Mouse (Mus musculus) stomach, embryonic 15.5 days (tissue): ENCODE results near the gene Schip1. TPM values are rescaled to one million over a fixed set of nuclear protein-coding genes. Genes with fewer than 3 reads are reported as not detected.

Experiments
- ATAC-seq: fragments of 200-750 bp; cut with Nextera tagmentation; 2 replicates; pipeline ENCODE4 v1.8.0; 2017; ENCODE audit warnings: low read depth, moderate number of reproducible peaks, moderate TSS enrichment; ENCODE audit not compliant: insufficient read depth, low FRiP score
- H3K27ac ChIP-seq: fragments of 300-500 bp; sonication (generic); 2 replicates; pipeline ENCODE4 v1.5.1; 2015; ENCODE audit warnings: mild to moderate bottlenecking, inconsistent platforms
- H3K27me3 ChIP-seq: fragments of 300-500 bp; sonication (generic); replicated peaks from 2 replicates; pipeline ENCODE4 v1.6.1; 2015; ENCODE audit warnings: inconsistent platforms
- H3K36me3 ChIP-seq: fragments of 300-500 bp; sonication (generic); 2 replicates; pipeline ENCODE4 v1.6.1; 2015; ENCODE audit warnings: inconsistent platforms
- H3K4me1 ChIP-seq: fragments of 300-500 bp; sonication (generic); 2 replicates; pipeline ENCODE4 v1.6.1; 2015; ENCODE audit warnings: inconsistent platforms
- H3K4me2 ChIP-seq: fragments of 300-500 bp; sonication (generic); 2 replicates; pipeline ENCODE4 v1.6.1; 2015; ENCODE audit warnings: mild to moderate bottlenecking, inconsistent platforms
- H3K4me3 ChIP-seq: fragments of 300-500 bp; sonication (generic); replicated peaks from 2 replicates; pipeline ENCODE4 v1.5.1; 2015; ENCODE audit warnings: inconsistent platforms
- H3K9ac ChIP-seq: fragments of 300-500 bp; sonication (generic); 2 replicates; pipeline ENCODE4 v1.6.1; 2015; ENCODE audit warnings: inconsistent platforms
- H3K9me3 ChIP-seq: fragments of 300-500 bp; sonication (generic); 2 replicates; pipeline ENCODE4 v1.6.1; 2016; ENCODE audit warnings: inconsistent platforms
- WGBS: fragments of 180-500 bp; shearing (Covaris S2); methylation state at CpG from one replicate; pipeline ENCODE4 v1.1.7; 2015; 5-methylcytosine and 5-hydroxymethylcytosine counted together
- polyA plus RNA-seq: library from polyadenylated mRNA; unstranded; fragments of >200 nt; fragmentation: Nextera tagmentation; extraction: Ambion mirVana; gene quantifications from 2 replicates; pipeline ENCODE4 v1.2.1, GENCODE M21; 2015

Gene Schip1
- polyA plus RNA-seq, result 49.4 and 50.1 TPM in 2 replicates

DNA sequence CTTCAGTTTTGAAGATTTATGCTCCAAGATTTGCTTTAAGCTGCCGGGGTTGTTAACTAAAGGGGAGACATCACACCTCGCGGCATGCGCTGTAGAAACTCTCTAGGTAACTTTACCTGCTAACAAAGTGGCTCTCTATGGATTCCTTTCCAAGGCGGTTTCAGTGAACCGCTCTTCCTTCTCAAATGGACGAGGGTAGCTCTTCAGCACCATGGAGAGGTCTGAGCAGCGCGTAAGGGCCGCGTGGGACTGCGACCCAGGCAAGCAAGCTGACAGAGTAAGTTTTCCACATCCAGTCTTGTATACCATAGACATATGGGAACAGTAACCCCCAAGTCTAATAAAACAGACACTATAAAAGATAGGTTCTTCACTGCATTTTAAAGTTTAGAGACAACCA lies at the start of gene Schip1:
Schip1 (plus strand) TSS at position 72 of the 400 bp plus-strand sequence.
- WGBS, result 26% methylated on average over 12 of the region's 12 CpGs
- no peak within 1 kb of the TSS for H3K4me2 ChIP-seq
- H3K9me3 ChIP-seq, result no peaks in the 10 kb centered on the region
- no peaks in the 10 kb centered on the region for H3K36me3 ChIP-seq
- ATAC-seq, result no peak
- no peak within 1 kb of the TSS for H3K4me3 ChIP-seq
- H3K4me1 ChIP-seq, result no peaks in the 10 kb centered on the region
- H3K9ac ChIP-seq, result no peak within 1 kb of the TSS
- H3K27ac ChIP-seq, result no peak within 1 kb of the TSS
- no peaks in the 10 kb centered on the region for H3K27me3 ChIP-seq

DNA sequence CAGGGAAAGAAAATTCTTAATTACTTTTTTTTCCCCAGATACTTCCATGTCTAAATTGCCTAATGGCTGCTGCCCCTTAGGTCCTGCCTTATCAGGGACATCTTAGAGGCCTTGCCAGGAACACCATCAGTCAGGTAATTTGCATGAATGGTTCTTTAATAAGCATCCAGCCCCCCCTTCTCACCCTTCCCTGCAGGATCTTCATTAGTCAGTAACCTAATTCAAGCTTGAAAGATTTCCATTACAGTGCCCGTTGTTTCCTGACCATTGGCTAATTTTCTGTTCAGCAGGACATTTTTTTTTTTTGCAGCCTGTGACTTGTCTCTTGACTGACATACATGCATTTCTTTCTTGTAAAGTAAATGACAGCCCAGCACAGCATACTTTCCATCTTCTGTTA lies 48.8 kb upstream of the Schip1 start:
- Histone ChIP-seq H3K36me3 (no peaks in the 10 kb centered on the region), H3K4me2 (no peak overlapping the region), H3K9ac (no peak overlapping the region), H3K4me3 (no peak overlapping the region), H3K27ac (no peak overlapping the region), H3K27me3 (no peaks in the 10 kb centered on the region), H3K9me3 (no peaks in the 10 kb centered on the region), H3K4me1 (no peaks in the 10 kb centered on the region)
- WGBS, result 60% methylated on average over 1 of the region's 1 CpGs
- ATAC-seq, result no peak

GRCm38 (mm10) chr3:68019401-68019800 lies 45.2 kb upstream of the Schip1 start:
- Histone ChIP-seq H3K4me3 (no peak overlapping the region), H3K36me3 (no peaks in the 10 kb centered on the region), H3K27me3 (no peaks in the 10 kb centered on the region), H3K4me1 (no peaks in the 10 kb centered on the region), H3K9ac (no peak overlapping the region), H3K4me2 (no peak overlapping the region), H3K9me3 (no peaks in the 10 kb centered on the region), H3K27ac (no peak overlapping the region)
- 55% methylated on average over 4 of the region's 4 CpGs for WGBS
- ATAC-seq, result no peak

DNA sequence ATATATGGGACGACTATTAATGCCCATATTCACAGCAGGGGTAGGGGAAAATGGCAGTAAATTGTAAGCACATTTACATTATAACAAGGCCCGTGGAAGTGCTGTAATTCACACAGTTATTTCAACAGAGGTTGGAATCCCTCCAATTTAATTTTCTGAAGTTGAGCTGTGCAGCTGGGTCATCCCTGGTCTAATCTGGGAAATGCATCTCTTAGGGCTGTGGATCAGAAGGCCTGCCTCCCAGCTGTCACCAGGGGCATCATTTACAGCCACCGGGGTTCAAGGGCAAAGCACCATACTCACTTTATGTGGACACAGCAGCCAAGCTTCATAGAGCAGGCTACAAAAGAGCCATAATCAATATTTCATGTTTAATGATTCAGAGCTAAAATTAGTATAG lies 28.5 kb upstream of the Schip1 start:
- no peaks in the 10 kb centered on the region for H3K27me3 ChIP-seq
- no peaks in the 10 kb centered on the region for H3K36me3 ChIP-seq
- H3K4me3 ChIP-seq, result no peak overlapping the region
- no peak overlapping the region for H3K9ac ChIP-seq
- H3K4me2 ChIP-seq, result no peak overlapping the region
- no peaks in the 10 kb centered on the region for H3K9me3 ChIP-seq
- H3K27ac ChIP-seq, result no peak overlapping the region
- 51% methylated on average over 3 of the region's 3 CpGs for WGBS
- H3K4me1 ChIP-seq, result no peaks in the 10 kb centered on the region
- no peak for ATAC-seq

DNA sequence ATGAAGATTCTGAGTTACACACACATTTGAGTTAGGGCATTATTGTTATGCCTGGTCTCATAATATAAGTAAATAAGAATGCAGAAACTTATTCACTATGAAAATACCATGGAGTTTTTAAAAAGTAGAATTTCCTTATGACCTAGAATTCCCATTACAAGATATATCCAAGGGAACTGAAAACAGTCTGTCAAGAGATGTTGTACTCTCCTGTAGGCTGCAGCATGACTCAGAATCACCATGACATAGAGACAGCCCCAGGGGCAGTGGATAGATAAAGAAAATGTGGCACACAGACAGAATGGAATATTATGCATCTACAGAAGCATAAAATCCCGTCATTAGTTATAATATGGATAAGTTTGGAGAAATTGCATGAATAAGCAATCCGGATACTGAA lies 21.7 kb upstream of the Schip1 start:
- Histone ChIP-seq H3K27me3 (no peaks in the 10 kb centered on the region), H3K4me2 (no peak overlapping the region), H3K9ac (no peak overlapping the region), H3K4me1 (no peaks in the 10 kb centered on the region), H3K36me3 (no peaks in the 10 kb centered on the region), H3K27ac (no peak overlapping the region), H3K9me3 (no peaks in the 10 kb centered on the region), H3K4me3 (no peak overlapping the region)
- ATAC-seq, result no peak
- WGBS, result 86% methylated on average over 2 of the region's 2 CpGs

DNA sequence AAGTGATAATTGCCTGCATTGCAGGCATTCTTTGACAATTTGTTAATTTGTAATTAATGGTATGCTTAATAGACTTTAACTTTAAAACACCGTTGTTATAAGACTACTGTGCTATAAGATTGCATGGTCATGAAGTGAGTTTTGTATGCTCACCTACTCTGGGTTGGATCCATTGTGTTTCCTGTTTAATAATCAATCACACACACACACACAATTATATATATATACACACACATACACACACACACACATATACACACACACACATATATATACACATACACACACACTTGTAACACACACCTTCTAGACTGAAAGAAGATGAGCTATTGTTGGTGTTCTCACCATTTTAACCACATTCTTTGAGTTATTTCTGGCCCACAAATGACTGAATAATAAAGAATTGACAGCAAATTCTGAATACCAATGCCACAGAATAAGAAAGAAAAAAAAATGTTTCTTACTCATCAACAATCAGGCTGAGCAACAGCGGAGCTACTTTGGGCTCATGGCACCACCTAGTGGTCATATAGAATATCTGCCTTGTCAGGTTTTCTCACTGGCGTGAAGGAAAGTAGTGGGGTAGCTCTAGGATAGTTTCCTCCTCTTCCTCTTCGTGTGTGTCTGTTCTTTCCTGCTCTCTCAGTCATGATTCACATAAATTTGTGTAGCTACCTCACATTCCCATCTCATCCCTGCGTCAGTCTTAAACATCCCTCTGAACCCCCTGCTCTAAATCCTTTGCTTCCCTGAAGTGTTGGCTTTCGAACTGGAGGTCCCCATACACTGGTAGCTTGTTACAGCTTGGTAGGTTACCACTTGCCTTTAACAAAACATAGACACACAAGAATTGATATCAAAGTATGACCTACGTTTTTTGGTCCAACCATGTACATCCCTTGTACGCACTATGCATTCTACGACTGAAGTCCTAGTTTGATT lies 18.9 kb upstream of the Schip1 start:
- H3K27me3 ChIP-seq, result no peaks in the 10 kb centered on the region
- no peaks in the 10 kb centered on the region for H3K36me3 ChIP-seq
- H3K4me3 ChIP-seq, result no peak overlapping the region
- H3K4me1 ChIP-seq, result no peaks in the 10 kb centered on the region
- no peak overlapping the region for H3K27ac ChIP-seq
- H3K9me3 ChIP-seq, result no peaks in the 10 kb centered on the region
- H3K4me2 ChIP-seq, result no peak overlapping the region
- ATAC-seq, result no peak
- H3K9ac ChIP-seq, result no peak overlapping the region
- WGBS, result 45% methylated on average over 9 of the region's 9 CpGs

GRCm38 (mm10) chr3:68053538-68053937 lies 11.1 kb upstream of the Schip1 start:
- Histone ChIP-seq H3K27ac (no peak overlapping the region), H3K9ac (no peak overlapping the region), H3K36me3 (no peaks in the 10 kb centered on the region), H3K4me1 (no peaks in the 10 kb centered on the region), H3K9me3 (no peaks in the 10 kb centered on the region), H3K4me3 (no peak overlapping the region), H3K27me3 (no peaks in the 10 kb centered on the region), H3K4me2 (no peak overlapping the region)
- WGBS, result 46% methylated on average over 2 of the region's 2 CpGs
- ATAC-seq, result no peak

DNA sequence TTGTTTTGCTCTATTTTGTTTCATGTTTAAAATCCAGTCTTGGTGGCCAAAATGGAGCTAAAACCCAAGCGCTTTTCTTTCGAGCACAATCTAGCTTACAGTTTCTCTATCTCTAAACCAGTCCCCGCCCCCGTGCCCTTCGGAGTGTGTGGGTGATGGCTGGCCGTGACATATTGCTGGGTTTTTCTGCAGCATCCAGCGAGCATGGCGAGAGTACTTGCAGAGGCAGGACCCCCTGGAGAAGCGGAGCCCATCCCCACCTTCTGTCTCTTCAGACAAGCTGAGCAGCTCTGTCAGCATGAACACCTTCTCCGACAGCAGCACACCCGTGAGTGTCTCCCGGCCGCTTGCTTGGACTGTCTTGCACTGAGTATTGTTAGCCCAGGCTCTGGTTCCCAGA lies 9.5 kb upstream of the Schip1 start:
- Histone ChIP-seq H3K4me1 (no peaks in the 10 kb centered on the region), H3K27ac (no peak overlapping the region), H3K9ac (no peak overlapping the region), H3K4me3 (no peak overlapping the region), H3K36me3 (no peaks in the 10 kb centered on the region), H3K9me3 (no peaks in the 10 kb centered on the region), H3K4me2 (no peak overlapping the region), H3K27me3 (no peaks in the 10 kb centered on the region)
- no peak for ATAC-seq
- WGBS, result 45% methylated on average over 13 of the region's 13 CpGs

DNA sequence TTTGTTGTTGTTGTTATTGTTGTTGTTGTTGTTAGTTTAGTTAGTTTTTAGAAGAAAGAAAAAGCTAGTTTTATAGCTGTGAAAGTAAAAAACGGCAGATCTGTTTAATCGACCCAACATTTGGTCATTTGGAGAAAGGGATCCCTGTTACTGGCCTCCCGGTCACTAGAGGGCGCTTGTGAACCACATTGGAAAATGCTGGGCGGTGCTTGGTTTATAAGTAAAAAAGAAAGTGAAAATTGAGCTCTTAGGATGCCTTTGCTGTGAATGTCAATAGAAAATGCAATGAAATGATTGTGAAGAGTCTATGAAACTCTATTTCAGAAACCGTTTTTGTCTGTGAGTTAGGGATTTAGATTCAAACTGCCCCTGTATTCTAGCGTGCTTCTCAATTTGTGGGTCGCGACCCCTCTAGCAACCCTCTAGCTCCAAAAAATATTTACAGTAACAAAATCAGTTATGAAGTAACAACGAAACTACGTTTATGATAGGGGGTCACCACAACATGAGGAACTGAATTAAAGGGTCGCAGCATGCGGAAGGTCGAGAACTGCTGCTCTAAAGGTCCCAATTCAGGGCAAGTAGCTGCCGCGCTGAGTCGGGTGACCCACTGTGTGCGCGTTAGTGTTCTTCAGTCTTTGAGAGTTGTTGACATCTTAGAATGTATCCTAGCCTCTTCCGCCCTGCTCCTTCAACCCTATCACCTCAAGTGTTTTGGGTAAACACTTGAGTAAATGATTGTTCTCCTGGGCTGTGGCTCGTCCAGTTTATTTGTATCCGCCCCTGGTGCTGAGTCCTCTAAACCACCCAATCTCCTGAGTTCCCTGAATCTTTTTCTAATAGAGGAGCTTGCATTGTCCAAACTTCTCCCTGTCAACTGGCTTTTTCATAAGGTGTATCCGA lies 8.0 kb upstream of the Schip1 start:
- no peaks in the 10 kb centered on the region for H3K9me3 ChIP-seq
- no peaks in the 10 kb centered on the region for H3K27me3 ChIP-seq
- no peaks in the 10 kb centered on the region for H3K4me1 ChIP-seq
- no peak for ATAC-seq
- no peak overlapping the region for H3K27ac ChIP-seq
- H3K9ac ChIP-seq, result no peak overlapping the region
- H3K4me2 ChIP-seq, result peak overlapping the region; percentile 44
- H3K4me3 ChIP-seq, result peak overlapping the region; percentile 35
- H3K36me3 ChIP-seq, result no peaks in the 10 kb centered on the region
- WGBS, result 45% methylated on average over 23 of the region's 23 CpGs

- Histone ChIP-seq H3K36me3 (no peaks in the 10 kb centered on the region), H3K27ac (no peak overlapping the region), H3K4me3 (no peak overlapping the region), H3K4me1 (no peaks in the 10 kb centered on the region), H3K9me3 (no peaks in the 10 kb centered on the region), H3K9ac (no peak overlapping the region), H3K4me2 (no peak overlapping the region), H3K27me3 (no peaks in the 10 kb centered on the region)
- ATAC-seq, result no peak
- WGBS, result 51% methylated on average over 2 of the region's 2 CpGs
Observed at GRCm38 (mm10) chr3:68059162-68059800, 5.3 kb upstream of the Schip1 start.

GRCm38 (mm10) chr3:68071395-68072386 lies 7.1 kb downstream of the Schip1 start:
- WGBS, result 74% methylated on average over 9 of the region's 9 CpGs
- Histone ChIP-seq H3K4me2 (no peak overlapping the region), H3K9ac (no peak overlapping the region), H3K27ac (no peak overlapping the region), H3K4me1 (no peaks in the 10 kb centered on the region), H3K9me3 (no peaks in the 10 kb centered on the region), H3K4me3 (no peak overlapping the region), H3K36me3 (no peaks in the 10 kb centered on the region), H3K27me3 (no peaks in the 10 kb centered on the region)
- no peak for ATAC-seq
